Mouse (Mus musculus) kidney, embryonic 16.5 days (tissue): Measurements from ENCODE around the gene Pds5b. TPM values are rescaled to one million over a fixed set of nuclear protein-coding genes. Genes with fewer than 3 reads are reported as not detected.
"Not testable (repeated sequence)": the region's sequence is repeated elsewhere in the genome, so short reads cannot be mapped to it uniquely, and the experiment has no call there.

ENCODE experiments used
- ATAC-seq: fragments of 200-750 bp; cut with Nextera tagmentation; 2 replicates; pipeline ENCODE4 v1.8.0; 2017; ENCODE audit warnings: moderate TSS enrichment; ENCODE audit not compliant: low FRiP score, low TSS enrichment
- H3K27ac ChIP-seq: fragments of 300-500 bp; sonication (generic); 2 replicates; pipeline ENCODE4 v1.5.1; 2014; ENCODE audit warnings: low read length
- H3K27me3 ChIP-seq: fragments of 300-500 bp; sonication (generic); 2 replicates; pipeline ENCODE4 v1.6.1; 2014; ENCODE audit warnings: low read length, control low read depth, mixed read lengths; ENCODE audit not compliant: insufficient read depth
- H3K36me3 ChIP-seq: fragments of 300-500 bp; sonication (generic); 2 replicates; pipeline ENCODE4 v1.6.1; 2014; ENCODE audit warnings: low read length, control low read depth, mixed read lengths; ENCODE audit not compliant: insufficient read depth
- H3K4me1 ChIP-seq: fragments of 300-500 bp; sonication (generic); 2 replicates; pipeline ENCODE4 v1.6.1; 2014; ENCODE audit warnings: low read length, control low read depth, mixed read lengths; ENCODE audit not compliant: insufficient read depth
- H3K4me2 ChIP-seq: fragments of 300-500 bp; sonication (generic); replicated peaks from 2 replicates; pipeline ENCODE4 v1.6.1; 2014; ENCODE audit warnings: low read depth, low read length
- H3K4me3 ChIP-seq: fragments of 300-500 bp; sonication (generic); 2 replicates; pipeline ENCODE4 v1.5.1; 2014; ENCODE audit warnings: mild to moderate bottlenecking, low read length
- H3K9ac ChIP-seq: fragments of 300-500 bp; sonication (generic); replicated peaks from 2 replicates; pipeline ENCODE4 v1.6.1; 2014; ENCODE audit warnings: low read length
- H3K9me3 ChIP-seq: fragments of 300-500 bp; sonication (generic); 2 replicates; pipeline ENCODE4 v1.6.1; 2016; ENCODE audit warnings: low read length, control low read depth
- WGBS: fragments of 180-500 bp; shearing (Covaris S2); extraction: QIAGEN DNeasy Blood & Tissue Kit; methylation state at CpG from one replicate; pipeline ENCODE4 v1.1.7; 2014; 5-methylcytosine and 5-hydroxymethylcytosine counted together
- polyA plus RNA-seq: library from polyadenylated mRNA; unstranded; fragments of >200 nt; fragmentation: Nextera tagmentation; extraction: Ambion mirVana; gene quantifications from 2 replicates; pipeline ENCODE4 v1.2.1, GENCODE M21; 2015

The Pds5b gene
- polyA plus RNA-seq, 1 experiment from 2014 or later, result 28.2 TPM

- Histone ChIP-seq H3K4me2 (no peak overlapping the region), H3K27me3 (no peaks in the 10 kb centered on the region), H3K4me1 (no peaks in the 10 kb centered on the region), H3K9me3 (peaks cover 3% of the 10 kb centered on the region; the same call in 1 of the 2 replicates), H3K36me3 (no peaks in the 10 kb centered on the region), H3K9ac (no peak overlapping the region), H3K4me3 (no peak overlapping the region), H3K27ac (no peak overlapping the region)
- no peak for ATAC-seq
- WGBS, result 67% methylated on average over 9 of the region's 9 CpGs
Measured at GRCm38 (mm10) chr5:150830718-150831117, 157.2 kb downstream of the Pds5b start.

- Histone ChIP-seq H3K36me3 (no peaks in the 10 kb centered on the region), H3K9me3 (peaks cover 11% of the 10 kb centered on the region; the same call in 1 of the 2 replicates), H3K4me1 (peaks cover 20% of the 10 kb centered on the region), H3K9ac (no peak overlapping the region), H3K4me2 (no peak overlapping the region), H3K4me3 (no peak overlapping the region), H3K27me3 (no peaks in the 10 kb centered on the region), H3K27ac (no peak overlapping the region)
- ATAC-seq, result no peak
- 93% methylated on average over 8 of the region's 8 CpGs for WGBS
Measured at GRCm38 (mm10) chr5:150836782-150837181, 163.2 kb downstream of the Pds5b start.

GRCm38 (mm10) chr5:150839688-150840541 is 166.4 kb downstream of the Pds5b start:
- peaks cover 20% of the 10 kb centered on the region for H3K4me1 ChIP-seq
- H3K9ac ChIP-seq, result no peak overlapping the region
- H3K27me3 ChIP-seq, result no peaks in the 10 kb centered on the region
- H3K4me3 ChIP-seq, result no peak overlapping the region
- no peaks in the 10 kb centered on the region for H3K36me3 ChIP-seq
- 40% methylated on average over 11 of the region's 11 CpGs for WGBS
- peak; percentile 99 for ATAC-seq
- peaks cover 15% of the 10 kb centered on the region; the same call in 1 of the 2 replicates for H3K9me3 ChIP-seq
- H3K4me2 ChIP-seq, result peak overlapping the region; percentile 27
- H3K27ac ChIP-seq, result peak overlapping the region; percentile 85

DNA sequence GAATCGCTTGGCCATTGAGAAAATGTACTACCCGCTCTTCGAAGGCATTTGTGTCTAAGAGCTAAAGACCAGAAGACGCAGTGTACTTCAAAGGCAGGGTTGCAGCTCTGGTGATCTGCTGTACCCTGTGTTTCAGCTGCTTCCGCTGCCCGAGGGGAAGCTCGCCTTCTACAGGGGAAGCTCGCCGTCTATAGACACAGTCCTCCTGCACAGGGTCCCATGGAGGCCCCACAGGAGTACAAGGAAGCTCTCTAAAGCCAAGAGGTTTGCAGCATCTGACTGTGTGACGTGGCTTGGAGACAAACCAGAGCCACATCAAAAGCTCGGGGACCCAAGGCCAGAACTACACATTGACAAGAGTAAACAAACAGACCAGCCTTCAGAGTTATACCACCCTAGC is 167.1 kb downstream of the Pds5b start:
- H3K4me2 ChIP-seq, result peak overlapping the region; percentile 27
- H3K4me3 ChIP-seq, result no peak overlapping the region
- WGBS, result 53% methylated on average over 11 of the region's 11 CpGs
- ATAC-seq, result peak; percentile 44; the same call in 1 of the 2 replicates
- H3K27ac ChIP-seq, result peak overlapping the region; percentile 85
- H3K4me1 ChIP-seq, result peaks cover 20% of the 10 kb centered on the region
- no peaks in the 10 kb centered on the region for H3K36me3 ChIP-seq
- no peaks in the 10 kb centered on the region for H3K27me3 ChIP-seq
- peaks cover 15% of the 10 kb centered on the region; the same call in 1 of the 2 replicates for H3K9me3 ChIP-seq
- no peak overlapping the region for H3K9ac ChIP-seq

- no peak for ATAC-seq
Measured at GRCm38 (mm10) chr5:150845961-150846360, 172.4 kb downstream of the Pds5b start.

GRCm38 (mm10) chr5:150850821-150851220 is 177.3 kb downstream of the Pds5b start:
- no peak overlapping the region for H3K4me3 ChIP-seq
- H3K9me3 ChIP-seq, result no peaks in the 10 kb centered on the region
- H3K27me3 ChIP-seq, result no peaks in the 10 kb centered on the region
- no peak overlapping the region for H3K4me2 ChIP-seq
- H3K4me1 ChIP-seq, result peaks cover 7% of the 10 kb centered on the region; the same call in 1 of the 2 replicates
- no peak for ATAC-seq
- no peaks in the 10 kb centered on the region for H3K36me3 ChIP-seq
- H3K27ac ChIP-seq, result no peak overlapping the region
- no peak overlapping the region for H3K9ac ChIP-seq
- 40% methylated on average over 2 of the region's 2 CpGs for WGBS

More at GRCm38 (mm10) chr5:150845961-150846360, 172.4 kb downstream of the Pds5b start:
- Histone ChIP-seq H3K9ac (no peak overlapping the region), H3K4me2 (no peak overlapping the region), H3K9me3 (peaks cover 4% of the 10 kb centered on the region; the same call in 1 of the 2 replicates), H3K4me3 (no peak overlapping the region), H3K27ac (no peak overlapping the region), H3K36me3 (no peaks in the 10 kb centered on the region), H3K4me1 (peaks cover 9% of the 10 kb centered on the region), H3K27me3 (no peaks in the 10 kb centered on the region)
- 94% methylated on average over 6 of the region's 6 CpGs for WGBS

DNA sequence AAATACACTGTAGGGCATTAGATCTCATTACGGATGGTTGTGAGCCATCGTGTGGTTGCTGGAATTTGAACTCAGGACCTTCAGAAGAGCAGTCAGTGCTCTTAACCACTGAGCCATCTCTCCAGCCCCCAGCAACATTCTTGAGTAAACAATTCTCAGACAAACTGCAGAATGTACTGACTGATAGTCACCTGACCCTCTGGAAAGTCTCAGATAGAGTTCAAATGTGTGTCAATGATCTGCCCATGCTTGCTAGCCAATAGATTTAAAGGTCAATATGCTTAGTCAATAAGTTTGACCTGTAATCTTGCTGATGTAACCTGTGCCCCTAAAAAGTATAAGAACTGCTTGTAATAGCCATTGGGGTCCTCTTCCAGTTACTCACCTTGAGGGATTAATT is 178.6 kb downstream of the Pds5b start:
- H3K9me3 ChIP-seq, H3K9ac ChIP-seq, H3K4me3 ChIP-seq, H3K4me2 ChIP-seq, ATAC-seq, H3K4me1 ChIP-seq, H3K36me3 ChIP-seq, H3K27ac ChIP-seq, H3K27me3 ChIP-seq: not testable (repeated sequence)
- WGBS, result 88% methylated on average over 2 of the region's 2 CpGs

- peaks cover 7% of the 10 kb centered on the region; the same call in 1 of the 2 replicates for H3K4me1 ChIP-seq
- no peaks in the 10 kb centered on the region for H3K9me3 ChIP-seq
- no peak overlapping the region for H3K4me2 ChIP-seq
- 46% methylated on average over 1 of the region's 1 CpGs for WGBS
- H3K27ac ChIP-seq, result no peak overlapping the region
- no peak overlapping the region for H3K4me3 ChIP-seq
- no peaks in the 10 kb centered on the region for H3K36me3 ChIP-seq
- H3K9ac ChIP-seq, result no peak overlapping the region
- H3K27me3 ChIP-seq, result no peaks in the 10 kb centered on the region
- no peak for ATAC-seq
Measured at GRCm38 (mm10) chr5:150854506-150854905, 181.0 kb downstream of the Pds5b start.

DNA sequence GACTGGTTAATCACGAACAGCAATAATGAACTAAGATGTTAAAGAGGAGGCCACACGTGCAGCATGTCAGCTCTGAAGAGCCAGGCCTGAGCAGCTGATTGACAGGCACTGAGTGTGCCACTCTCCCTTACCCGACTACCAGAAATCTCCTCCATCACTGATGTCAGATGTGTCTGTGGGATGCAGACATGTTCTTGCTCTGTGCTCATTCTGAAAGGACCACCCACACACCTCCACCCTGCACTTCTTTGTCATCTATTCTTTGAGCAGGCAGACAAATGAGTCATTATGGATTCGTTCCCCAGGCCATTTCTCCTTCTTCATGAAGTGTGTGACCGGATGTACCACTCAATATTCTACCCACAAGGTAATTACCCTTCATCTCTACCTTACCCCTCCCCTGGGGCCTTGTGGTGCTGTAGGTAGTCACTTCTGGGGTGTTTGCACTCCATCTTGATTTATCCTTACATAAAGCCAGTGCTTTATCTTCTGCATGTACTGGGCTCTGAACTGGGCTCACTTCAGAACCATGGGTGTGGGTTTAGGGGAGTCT is 186.2 kb downstream of the Pds5b start:
- 52% methylated on average over 5 of the region's 5 CpGs for WGBS
- no peaks in the 10 kb centered on the region for H3K4me1 ChIP-seq
- no peak overlapping the region for H3K9ac ChIP-seq
- no peak overlapping the region for H3K27ac ChIP-seq
- no peaks in the 10 kb centered on the region for H3K9me3 ChIP-seq
- no peaks in the 10 kb centered on the region for H3K36me3 ChIP-seq
- H3K27me3 ChIP-seq, result no peaks in the 10 kb centered on the region
- no peak overlapping the region for H3K4me2 ChIP-seq
- ATAC-seq, result no peak
- H3K4me3 ChIP-seq, result no peak overlapping the region
